Mouse (Mus musculus) liver, adult 2 months (tissue): ENCODE measurements around the gene Parva.

Source experiments
- CTCF ChIP-seq: fragments of 200-500 bp; IDR thresholded peaks from 2 replicates; pipeline ENCODE4 v1.5.1; 2011; ENCODE audit warnings: low read depth, low read length, control low read depth
- POLR2A ChIP-seq: fragments of 200-500 bp; IDR thresholded peaks from 2 replicates; pipeline ENCODE4 v1.6.1; 2011; ENCODE audit warnings: low read length, control low read depth; ENCODE audit not compliant: insufficient read depth; ENCODE audit errors: extremely low read depth

- TF ChIP-seq CTCF (no peak), POLR2A (no peak)
These were observed 85.0 kb downstream of the Parva start for GRCm38 (mm10) chr7:112512257-112512656.
